Mouse (Mus musculus) limb, embryonic 14.5 days (tissue): ENCODE data around the gene Fkbpl. TPM values are rescaled to one million over a fixed set of nuclear protein-coding genes. Genes with fewer than 3 reads are reported as not detected.

ENCODE experiments used
- ATAC-seq: fragments of 200-750 bp; cut with Nextera tagmentation; 2 replicates; pipeline ENCODE4 v1.8.0; 2017; ENCODE audit warnings: low read depth, moderate number of reproducible peaks, moderate TSS enrichment; ENCODE audit not compliant: low FRiP score
- DNase-seq: peaks from one replicate; pipeline ENCODE4 v3.0.0-alpha.2; 2015; ENCODE audit warnings: low spot score
- H3K27ac ChIP-seq: fragments of 300-500 bp; sonication (generic); replicated peaks from 2 replicates; pipeline ENCODE4 v1.5.1; 2014; ENCODE audit warnings: low read depth, mild to moderate bottlenecking, low read length, moderate library complexity, mixed read lengths
- H3K27me3 ChIP-seq: fragments of 300-500 bp; sonication (generic); 2 replicates; pipeline ENCODE4 v1.6.1; 2014; ENCODE audit warnings: low read length, mixed read lengths; ENCODE audit not compliant: control insufficient read depth, insufficient read depth
- H3K36me3 ChIP-seq: fragments of 300-500 bp; sonication (generic); 2 replicates; pipeline ENCODE4 v1.6.1; 2014; ENCODE audit warnings: mild to moderate bottlenecking, low read length, moderate library complexity, mixed read lengths; ENCODE audit not compliant: control insufficient read depth, insufficient read depth
- H3K4me1 ChIP-seq: fragments of 300-500 bp; sonication (generic); 2 replicates; pipeline ENCODE4 v1.6.1; 2014; ENCODE audit warnings: antibody characterized with exemption, low read length, mixed read lengths; ENCODE audit not compliant: control insufficient read depth, insufficient read depth
- H3K4me2 ChIP-seq: fragments of 300-500 bp; sonication (generic); replicated peaks from 2 replicates; pipeline ENCODE4 v1.6.1; 2014; ENCODE audit warnings: low read depth, mild to moderate bottlenecking, low read length, moderate library complexity; ENCODE audit not compliant: severe bottlenecking
- H3K4me3 ChIP-seq: fragments of 300-500 bp; sonication (generic); replicated peaks from 2 replicates; pipeline ENCODE4 v1.5.1; 2014; ENCODE audit warnings: low read length
- H3K9ac ChIP-seq: fragments of 300-500 bp; sonication (generic); 2 replicates; pipeline ENCODE4 v1.6.1; 2014; ENCODE audit warnings: mild to moderate bottlenecking, low read depth, low read length, moderate library complexity; ENCODE audit not compliant: severe bottlenecking
- H3K9me3 ChIP-seq: fragments of 300-500 bp; sonication (generic); 2 replicates; pipeline ENCODE4 v1.6.1; 2016; ENCODE audit warnings: low read length; ENCODE audit not compliant: control insufficient read depth
- POLR2A ChIP-seq: fragments of 200-500 bp; IDR thresholded peaks from 2 replicates; pipeline ENCODE4 v1.8.0; 2012; ENCODE audit warnings: inconsistent platforms, mild to moderate bottlenecking, moderate library complexity, borderline replicate concordance; ENCODE audit not compliant: insufficient read depth, insufficient read length; ENCODE audit errors: extremely low read depth
- WGBS: fragments of 180-500 bp; shearing (Covaris S2); extraction: QIAGEN DNeasy Blood & Tissue Kit; methylation state at CpG from one replicate; pipeline ENCODE4 v1.1.7; 2014; 5-methylcytosine and 5-hydroxymethylcytosine counted together
- polyA plus RNA-seq, 2 experiments: library from polyadenylated mRNA; depleted of rRNA in 1 of 2; stranded (reverse) in 1 of 2; unstranded in 1 of 2; fragments of >200 nt; fragmentation: Nextera tagmentation in 1 of 2; extraction: Ambion mirVana in 1 of 2; gene quantifications; 2 replicates each; pipeline versions ENCODE4 v1.2.1 to v1.2.3; 2012 to 2014

The Fkbpl gene
- polyA plus RNA-seq, 2 experiments = 5.1 to 11.9 TPM

DNA sequence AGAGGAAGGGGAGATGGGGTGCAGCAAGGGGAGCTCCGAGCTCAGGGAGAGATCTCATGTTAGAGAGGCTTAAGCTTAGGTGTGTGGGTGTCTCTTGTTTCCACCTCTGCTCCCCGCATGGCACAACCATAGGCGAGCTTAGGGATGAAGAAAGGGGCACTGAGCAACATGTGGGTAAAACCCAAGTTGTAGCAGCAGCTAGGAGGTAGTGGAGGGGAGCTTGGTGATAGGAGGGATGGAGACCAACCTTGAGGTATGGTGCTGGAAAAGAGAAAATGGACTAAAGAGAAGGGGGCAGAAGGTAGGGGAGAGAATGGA lies 15.3 kb downstream of the Fkbpl start:
- H3K27me3 ChIP-seq = peaks cover 27% of the 10 kb centered on the region
- ATAC-seq (no peak), DNase-seq (no peak)

DNA sequence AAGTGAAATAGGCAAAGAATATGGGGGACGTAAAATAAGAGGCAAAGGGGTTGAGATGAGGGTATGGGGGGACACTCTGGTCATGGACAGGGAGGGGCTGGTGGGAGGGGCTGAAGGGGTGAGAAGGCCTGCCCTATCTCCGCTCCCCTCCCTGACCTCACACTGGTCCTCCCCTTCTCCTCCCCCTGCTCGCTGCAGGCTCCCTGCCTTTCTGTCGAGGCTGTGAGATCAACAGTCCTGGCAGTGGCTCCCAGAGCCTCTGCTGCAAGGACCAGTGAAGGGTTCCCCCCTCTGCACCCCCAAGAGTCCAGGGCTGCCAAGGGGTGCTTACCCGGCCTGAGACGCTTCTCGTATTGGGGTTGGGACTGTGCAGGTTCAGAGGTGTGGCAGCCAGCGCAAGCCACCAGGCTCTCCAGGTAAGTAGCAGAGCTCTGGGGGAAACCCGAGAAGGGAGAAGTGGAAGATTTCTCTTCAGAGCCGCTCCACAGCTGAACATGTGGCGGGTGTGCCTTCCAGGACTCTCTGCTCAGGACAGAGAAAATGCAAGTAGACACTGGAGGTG lies 15.8 kb downstream of the Fkbpl start:
- peaks cover 7% of the 10 kb centered on the region for H3K4me1 ChIP-seq
- DNase-seq = no peak
- H3K9me3 ChIP-seq = no peaks in the 10 kb centered on the region
- H3K36me3 ChIP-seq = no peaks in the 10 kb centered on the region; the same call in 1 of the 2 replicates
- 28% methylated on average over 10 of the region's 11 CpGs for WGBS
- no peak overlapping the region for H3K9ac ChIP-seq
- no peak overlapping the region for H3K4me3 ChIP-seq
- no peak for TF ChIP-seq POLR2A
- H3K4me2 ChIP-seq = no peak overlapping the region
- peaks cover 27% of the 10 kb centered on the region for H3K27me3 ChIP-seq
- no peak overlapping the region for H3K27ac ChIP-seq
- no peak for ATAC-seq

More for the DNA sequence above, 15.3 kb downstream of the Fkbpl start:
- Histone ChIP-seq H3K4me2 (no peak overlapping the region), H3K4me3 (no peak overlapping the region), H3K36me3 (no peaks in the 10 kb centered on the region; the same call in 1 of the 2 replicates), H3K9me3 (no peaks in the 10 kb centered on the region), H3K27ac (no peak overlapping the region), H3K9ac (no peak overlapping the region), H3K4me1 (peaks cover 7% of the 10 kb centered on the region)
- no peak for TF ChIP-seq POLR2A
- 65% methylated on average over 3 of the region's 3 CpGs for WGBS

DNA sequence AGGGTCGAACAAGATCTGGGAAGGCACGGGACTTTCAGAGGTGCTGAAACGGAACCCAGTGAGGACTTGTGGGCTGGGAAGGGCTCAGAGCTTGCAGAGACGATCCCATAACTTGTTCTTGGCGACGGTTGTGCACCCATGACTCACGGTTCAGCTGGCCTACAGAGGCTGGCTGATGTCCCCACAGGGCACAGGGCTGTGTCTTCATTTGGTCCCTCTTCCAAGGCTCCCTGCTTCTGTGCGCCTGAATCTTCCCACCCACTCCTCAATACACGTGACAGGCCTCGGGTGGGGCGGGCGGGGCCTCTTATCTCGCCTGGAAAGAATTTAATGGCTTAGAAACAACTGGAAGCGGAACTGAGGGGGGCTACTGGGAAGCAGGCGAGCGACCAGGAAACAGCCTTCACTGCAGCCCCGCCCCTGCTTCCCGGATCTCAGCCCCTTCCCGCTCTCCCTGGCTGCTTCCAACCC lies 16.6 kb downstream of the Fkbpl start:
- H3K4me1 ChIP-seq = peaks cover 7% of the 10 kb centered on the region
- DNase-seq (peak; percentile 11), ATAC-seq (no peak)
- H3K9me3 ChIP-seq = no peaks in the 10 kb centered on the region
- H3K4me2 ChIP-seq = peak overlapping the region; percentile 35; the same call in 1 of the 2 replicates
- H3K27me3 ChIP-seq = peaks cover 27% of the 10 kb centered on the region
- WGBS = 5% methylated on average over 18 of the region's 19 CpGs
- H3K27ac ChIP-seq = no peak overlapping the region
- no peak for TF ChIP-seq POLR2A
- peak overlapping the region; percentile 5; the same call in 1 of the 2 replicates for H3K4me3 ChIP-seq
- H3K9ac ChIP-seq = no peak overlapping the region
- no peaks in the 10 kb centered on the region for H3K36me3 ChIP-seq

DNA sequence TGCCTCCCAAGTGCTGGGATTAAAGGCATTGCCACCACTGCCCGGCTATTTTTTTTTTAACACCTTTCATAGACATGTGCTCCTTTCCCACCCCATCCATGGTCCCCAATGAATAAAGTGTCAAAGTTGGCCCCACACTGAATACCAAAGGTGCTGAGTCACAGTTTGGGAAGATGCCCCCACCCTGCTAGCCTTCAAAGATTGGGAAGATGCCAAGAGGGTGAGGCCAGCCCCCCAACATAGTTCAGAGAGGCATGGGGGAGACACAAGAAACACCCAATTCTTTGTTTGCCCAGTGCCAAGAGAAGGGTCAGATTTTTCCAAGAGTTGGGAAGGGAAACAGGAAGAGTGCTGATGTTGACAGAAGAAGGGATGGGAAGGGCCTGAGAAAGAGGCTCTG lies 17.9 kb downstream of the Fkbpl start:
- Histone ChIP-seq H3K36me3 (no peaks in the 10 kb centered on the region), H3K27me3 (peaks cover 27% of the 10 kb centered on the region), H3K27ac (no peak overlapping the region), H3K9ac (no peak overlapping the region), H3K4me2 (no peak overlapping the region), H3K4me3 (no peak overlapping the region), H3K4me1 (peaks cover 7% of the 10 kb centered on the region), H3K9me3 (no peaks in the 10 kb centered on the region)
- no peak for DNase-seq
- 75% methylated on average over 1 of the region's 1 CpGs for WGBS
- no peak for ATAC-seq
- no peak for TF ChIP-seq POLR2A

DNA sequence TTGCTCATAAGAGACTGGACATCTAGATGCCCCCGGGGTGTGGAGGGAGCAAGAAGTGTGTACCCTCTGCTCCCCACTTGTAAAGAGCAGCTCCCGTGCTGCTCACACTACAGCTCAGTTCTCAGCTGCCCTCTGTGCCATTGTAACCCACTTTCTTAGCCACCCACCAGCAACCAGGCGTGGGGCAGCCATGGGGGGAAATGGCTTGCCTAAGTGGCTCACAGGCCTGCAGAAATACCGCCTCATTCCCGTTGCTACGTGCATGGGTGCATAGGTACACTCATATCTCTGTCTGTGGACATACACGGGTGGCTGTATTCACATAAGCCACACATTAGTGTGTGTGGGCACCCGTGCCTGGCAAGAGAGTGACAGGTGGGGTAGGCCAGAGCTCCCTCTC lies 18.4 kb downstream of the Fkbpl start:
- no peak for TF ChIP-seq POLR2A
- no peaks in the 10 kb centered on the region for H3K36me3 ChIP-seq
- H3K27me3 ChIP-seq = peaks cover 27% of the 10 kb centered on the region
- DNase-seq = no peak
- no peaks in the 10 kb centered on the region for H3K9me3 ChIP-seq
- 77% methylated on average over 8 of the region's 8 CpGs for WGBS
- no peak overlapping the region for H3K4me3 ChIP-seq
- no peak overlapping the region for H3K27ac ChIP-seq
- ATAC-seq = no peak
- no peak overlapping the region for H3K9ac ChIP-seq
- no peak overlapping the region for H3K4me2 ChIP-seq
- peaks cover 7% of the 10 kb centered on the region for H3K4me1 ChIP-seq
